Mouse (Mus musculus): ENCODE measurements around the gene Lima1.
A peak's percentile ranks its signal among the peaks of the same experiment; 100 is the strongest.

Gene Lima1

DNA sequence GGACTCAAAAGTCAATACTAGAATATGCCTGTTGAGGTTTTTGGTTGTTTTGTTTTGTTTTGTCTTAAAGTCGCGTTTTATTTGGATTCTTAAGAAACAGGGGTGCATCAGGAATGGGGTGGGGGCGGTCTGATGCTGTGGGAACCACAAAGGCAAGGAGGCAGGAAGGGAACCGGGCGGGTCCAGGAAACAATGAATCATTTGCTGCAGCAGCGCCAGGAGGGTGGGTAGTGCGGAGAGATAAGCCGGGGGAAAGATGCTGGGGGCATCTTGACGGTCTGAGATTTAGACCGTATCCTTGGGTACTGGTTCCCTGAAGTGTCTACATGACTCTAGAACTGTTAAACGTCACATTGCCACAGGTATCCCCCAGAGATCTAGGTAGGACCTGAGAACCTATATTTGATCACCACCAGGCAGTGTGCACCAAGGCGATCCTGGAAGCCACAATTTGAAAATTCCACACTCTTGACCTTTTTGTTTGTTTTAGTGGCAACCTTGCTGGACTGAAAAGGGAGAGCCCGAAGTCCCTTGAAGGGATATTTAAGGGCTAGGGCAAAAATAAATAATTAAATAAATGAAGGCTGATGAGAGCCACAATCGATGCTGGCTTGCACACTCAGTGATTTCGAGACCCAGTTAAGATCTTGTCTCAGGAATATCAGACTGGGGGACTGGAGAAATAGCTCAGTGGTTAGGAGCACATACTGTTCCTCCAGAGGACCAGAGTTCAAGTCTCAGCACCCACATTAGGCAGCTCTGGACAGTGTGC lies 8.6 kb downstream of the Lima1 start:
- no peak for DNase-seq

DNA sequence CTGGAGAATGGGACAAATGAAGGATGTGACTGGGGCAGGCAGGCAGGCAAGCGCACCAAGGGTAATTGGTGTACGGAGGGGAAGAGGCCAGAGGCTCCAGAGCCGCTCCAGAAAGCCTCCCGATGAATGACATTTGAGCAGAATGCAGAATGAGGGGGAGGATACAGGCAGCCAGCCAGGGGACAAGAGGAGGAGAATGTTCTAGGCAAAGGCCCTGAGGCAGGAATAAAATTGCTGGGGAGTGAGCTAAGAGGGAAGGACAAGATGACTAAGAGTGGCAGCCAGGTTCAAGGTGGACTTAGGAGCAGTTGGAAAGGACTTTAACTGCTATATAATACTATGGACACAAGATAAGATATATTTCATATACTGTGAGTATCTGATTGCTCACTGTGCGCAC lies 9.3 kb downstream of the Lima1 start:
- peak; percentile 12 for DNase-seq

DNA sequence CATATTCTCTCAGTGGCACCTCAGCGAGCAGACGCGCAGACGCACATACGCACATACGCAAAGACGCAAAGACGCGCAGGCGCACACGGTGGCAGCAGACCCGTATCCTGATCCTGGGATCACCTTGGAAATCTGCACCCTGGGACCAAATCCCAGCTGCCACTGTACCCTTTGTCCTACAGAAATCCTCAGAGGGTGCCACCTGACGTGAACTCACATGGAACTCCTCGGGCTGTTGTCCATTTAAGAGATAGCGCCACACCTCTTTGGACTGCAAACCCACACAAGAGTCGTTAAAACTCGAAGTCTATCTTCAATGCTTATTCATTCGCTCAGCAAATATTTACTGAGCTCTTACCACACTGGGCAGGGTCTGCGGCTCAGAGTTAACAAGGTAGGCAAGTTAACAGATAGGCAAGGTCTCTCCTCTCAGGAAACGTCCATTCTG lies 9.7 kb downstream of the Lima1 start:
- no peak for DNase-seq

DNA sequence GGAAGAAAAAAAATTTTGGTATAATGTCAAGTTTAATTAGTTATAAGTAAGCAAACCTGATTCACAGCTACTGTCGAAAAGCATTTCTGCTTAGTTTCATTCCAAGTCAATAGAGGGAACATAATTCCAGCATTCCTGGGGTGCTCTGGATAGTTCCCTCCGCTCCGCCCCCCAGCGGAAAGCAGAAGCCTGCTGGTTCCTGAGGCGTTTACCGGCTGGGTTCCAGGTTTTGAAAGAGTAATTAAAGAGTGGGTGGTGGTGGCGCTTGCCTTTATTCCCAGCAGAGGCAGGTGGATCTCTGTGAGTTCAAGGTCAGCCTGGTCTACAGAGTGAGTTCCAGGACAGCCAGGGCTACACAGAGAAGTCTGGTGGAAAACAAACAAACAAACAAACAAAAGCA lies 10.2 kb downstream of the Lima1 start:
- no peak for DNase-seq

DNA sequence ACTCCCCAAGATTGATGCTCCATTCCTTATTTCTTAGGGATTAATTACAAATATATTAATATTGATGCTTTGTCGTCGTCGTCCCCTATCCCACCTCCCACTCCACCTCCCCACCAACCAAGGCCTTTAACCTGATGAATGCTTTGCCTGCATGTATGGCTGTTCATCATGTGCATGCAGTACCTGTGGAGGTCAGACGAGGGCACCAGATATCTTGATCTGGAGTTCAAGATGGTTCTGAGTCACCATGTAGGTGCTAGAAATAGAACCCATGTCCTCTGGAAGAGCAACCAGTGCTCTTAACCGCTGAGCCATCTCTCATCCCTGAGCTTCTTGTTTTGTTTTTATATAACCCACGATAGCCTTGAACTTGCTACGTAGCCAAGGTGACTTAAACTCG lies 11.5 kb downstream of the Lima1 start:
- DNase-seq = no peak

DNA sequence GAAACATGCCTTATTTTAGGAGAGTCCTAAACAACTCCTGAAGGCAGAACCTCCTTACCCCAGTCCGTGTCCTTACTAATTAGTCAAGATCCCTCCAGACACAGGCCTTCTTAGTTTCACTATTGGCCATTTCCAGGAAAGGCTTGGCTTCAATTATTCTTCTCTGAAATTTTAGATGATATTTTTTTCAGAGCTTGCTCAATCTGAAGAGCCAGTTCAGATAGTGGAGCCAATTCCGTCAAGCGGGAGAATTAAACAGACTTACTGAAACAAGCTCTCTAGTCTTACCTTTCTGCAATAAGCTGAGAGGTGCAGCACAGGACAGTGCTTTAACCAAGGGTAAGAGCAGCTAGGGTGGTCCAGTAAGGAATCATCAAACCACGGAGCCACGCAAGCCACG lies 11.9 kb downstream of the Lima1 start:
- no peak for DNase-seq

DNA sequence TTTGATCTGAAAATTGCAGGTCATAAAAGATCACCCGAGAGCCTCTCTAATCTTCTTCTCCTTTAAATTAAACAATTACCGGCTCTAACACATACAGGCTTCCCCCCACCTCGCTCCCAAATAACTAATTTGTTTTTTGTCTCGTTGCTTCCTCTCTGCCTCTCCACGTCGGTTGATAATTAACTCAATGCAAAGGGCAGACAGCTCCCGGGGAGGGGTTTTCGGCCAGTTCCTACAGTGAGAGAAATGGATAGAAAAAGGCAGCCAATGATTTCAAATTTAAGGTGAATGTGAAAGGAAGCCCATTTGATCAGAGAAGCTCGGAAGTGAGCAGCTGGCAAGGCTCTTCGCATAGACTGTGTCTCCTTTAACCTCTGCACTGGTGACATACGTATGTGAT lies 12.8 kb downstream of the Lima1 start:
- DNase-seq = no peak

DNA sequence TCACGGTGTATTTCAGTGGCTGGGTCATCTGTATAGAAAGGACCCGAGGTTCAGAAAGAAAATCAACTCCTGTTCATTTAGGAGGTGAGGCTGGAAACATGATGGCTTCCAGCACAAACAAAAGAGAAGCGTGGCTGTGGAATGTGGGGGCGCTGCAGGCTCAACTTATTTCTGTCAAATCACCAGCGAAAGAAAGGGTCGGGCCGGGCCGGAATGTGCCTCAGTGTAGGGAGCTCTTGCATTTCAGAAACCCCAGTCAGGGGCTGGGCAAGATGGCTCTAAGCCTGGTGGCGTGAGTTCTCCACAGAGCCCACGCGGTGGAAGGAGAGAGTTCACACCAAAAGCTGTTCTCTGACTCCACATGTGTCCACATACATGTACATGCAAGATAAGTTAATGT lies 13.3 kb downstream of the Lima1 start:
- no peak for DNase-seq

DNA sequence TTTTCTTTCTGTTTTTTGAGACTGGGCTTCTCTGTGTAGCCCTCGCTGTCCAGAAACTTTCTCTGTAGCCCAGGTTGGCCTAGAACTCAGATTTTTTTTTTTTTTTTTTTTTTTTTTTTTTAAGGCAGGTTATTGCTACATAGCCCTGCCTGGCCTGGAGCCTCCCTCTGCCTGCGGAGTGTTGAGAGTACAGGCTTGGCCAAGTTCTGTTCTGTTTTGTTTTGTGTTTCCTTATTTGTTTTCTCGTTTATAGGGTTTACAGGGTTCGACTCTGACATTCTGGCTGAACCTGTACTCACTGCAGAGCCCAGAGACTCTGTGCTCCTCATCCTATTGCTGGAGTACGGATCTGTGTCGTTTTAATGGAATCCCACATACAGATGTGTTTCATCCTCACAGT lies 13.7 kb downstream of the Lima1 start:
- no peak for DNase-seq

DNA sequence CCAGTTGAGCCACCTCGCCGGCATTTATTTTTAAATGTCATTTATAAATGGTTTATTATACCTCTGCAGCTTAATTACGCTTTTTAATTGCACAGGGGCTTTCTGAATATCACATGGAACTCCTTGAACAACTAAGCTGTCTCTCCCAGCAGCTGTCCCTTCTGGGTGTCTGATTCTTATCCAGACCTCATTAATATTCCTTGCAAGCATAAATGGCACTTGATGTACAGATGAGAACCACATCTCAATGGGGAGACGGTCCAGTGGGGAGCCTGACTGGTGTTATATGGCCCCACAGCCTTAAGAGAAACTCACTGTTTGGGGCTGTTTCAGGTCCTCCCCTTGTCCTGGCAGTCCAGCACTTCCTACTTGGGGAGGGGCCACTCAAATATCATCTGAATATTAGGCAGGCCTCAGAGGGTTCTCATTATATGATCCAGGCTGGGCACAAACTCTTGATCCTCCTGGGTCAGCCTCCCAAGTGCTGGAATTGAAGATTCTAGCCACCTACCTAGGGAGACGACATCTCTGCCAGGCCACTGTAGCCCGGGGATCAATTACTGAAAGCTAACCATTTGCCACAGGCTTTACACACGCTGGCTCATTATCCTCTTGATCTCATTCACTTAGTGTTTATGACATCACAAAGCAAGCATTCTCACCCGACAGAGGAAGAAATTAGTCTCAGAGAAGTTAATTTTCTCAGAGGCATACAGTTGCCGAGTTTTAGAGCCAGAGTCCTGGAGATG lies 15.4 kb downstream of the Lima1 start:
- no peak for DNase-seq

DNA sequence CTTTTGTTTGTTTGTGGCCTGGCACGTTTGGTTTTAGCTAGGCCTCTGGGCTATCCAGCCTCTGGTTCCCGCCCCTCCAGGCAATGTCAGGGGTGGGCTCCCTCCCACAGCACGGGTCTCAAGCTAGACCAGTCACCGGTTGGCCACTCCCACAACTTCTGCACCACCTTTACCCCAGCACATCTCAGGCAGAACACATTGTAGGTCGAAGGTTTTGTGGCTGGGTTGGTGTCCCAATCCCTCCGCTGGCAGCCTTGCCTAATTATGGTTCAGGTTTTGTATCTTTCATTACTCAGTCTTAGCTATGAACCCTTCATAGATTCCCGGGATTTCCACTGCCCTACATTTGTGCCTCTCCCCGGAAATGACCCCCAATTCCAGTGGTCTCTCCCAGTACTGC lies 17.8 kb downstream of the Lima1 start:
- DNase-seq = no peak

DNA sequence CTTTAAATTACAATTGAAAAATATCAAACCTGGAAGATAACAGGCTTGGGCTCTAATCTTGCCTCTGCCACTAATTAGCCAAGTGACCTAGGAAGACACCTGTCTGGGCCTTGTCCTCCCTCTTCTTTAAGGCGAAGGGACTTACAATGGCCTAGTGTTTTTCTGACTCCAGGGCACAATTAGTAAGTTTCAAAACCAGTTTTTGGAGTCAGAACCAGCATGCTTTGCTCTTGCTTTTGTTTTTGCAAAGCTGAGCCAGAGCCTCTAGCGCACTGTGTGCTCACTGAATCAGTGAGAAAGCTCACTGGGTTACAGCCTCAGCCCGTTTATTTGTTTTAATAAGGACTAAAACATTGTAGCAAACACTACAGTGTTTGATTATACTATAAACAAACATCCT lies 20.1 kb downstream of the Lima1 start:
- no peak for DNase-seq

DNA sequence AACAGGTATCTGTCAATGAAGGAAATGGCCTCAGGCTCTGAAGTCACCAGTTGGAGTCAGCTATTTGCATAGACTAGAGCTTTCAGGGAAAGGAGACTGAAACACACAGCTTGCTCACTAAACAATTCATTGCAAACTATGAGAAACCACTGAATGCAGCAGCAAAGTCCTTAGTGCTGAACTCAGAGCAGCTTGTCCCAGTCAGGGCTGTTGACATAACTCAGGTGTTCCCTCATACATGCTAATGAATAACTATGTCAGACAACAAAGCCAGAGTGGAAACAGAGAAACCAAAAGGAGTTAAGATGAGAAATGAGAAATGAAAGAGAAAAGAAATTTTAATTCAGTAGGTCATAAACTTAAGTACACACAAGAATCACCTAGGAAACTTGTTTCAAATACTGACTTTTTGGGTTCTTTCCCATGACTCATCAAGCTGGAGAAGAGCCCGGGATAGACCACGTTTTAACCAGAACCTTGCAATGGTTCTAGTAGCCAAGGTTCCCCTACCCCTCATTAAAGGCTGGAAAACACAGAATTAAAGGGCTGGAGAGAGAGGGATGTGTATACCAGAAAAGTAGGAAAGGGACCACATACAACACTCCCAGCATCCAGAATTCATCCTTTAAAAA lies 22.5 kb downstream of the Lima1 start:
- DNase-seq = no peak

DNA sequence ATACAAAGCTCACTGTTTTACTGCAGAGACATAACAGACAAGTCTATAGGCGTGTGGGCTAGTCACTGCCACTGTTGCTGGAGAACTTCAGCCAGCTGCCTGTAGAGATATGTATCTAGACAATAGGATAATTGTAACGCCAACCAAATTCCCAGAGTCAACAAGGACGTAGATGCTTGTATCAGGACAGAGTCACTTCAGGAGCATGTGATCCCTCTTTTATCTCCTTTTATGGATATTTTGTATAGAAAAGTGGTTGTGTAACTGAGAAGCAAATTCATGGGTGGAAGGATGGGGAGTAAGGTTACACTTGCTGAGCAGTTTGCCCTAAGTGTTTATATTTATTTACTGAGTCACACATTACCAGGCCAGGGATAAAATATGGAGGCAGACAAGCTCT lies 25.0 kb downstream of the Lima1 start:
- DNase-seq = no peak

DNA sequence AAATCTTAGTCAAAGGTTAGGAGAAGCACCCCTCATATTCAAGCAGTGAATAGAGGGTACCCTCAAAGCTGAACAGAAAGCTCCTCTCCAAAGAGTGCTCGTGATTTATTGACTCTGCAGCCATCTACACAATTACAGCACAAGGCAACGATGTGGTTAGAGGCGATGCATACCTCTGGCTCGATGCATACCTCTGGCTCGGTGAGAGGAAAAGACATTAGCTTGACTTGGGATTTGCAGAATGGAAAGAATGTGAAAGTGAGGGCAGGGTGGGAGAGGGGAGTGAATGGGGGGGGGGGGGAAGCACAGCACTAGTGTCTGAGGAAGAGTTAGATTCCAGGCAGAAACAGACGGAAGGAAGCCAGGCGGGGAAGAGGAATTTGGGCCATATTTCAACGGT lies 27.3 kb downstream of the Lima1 start:
- no peak for DNase-seq

DNA sequence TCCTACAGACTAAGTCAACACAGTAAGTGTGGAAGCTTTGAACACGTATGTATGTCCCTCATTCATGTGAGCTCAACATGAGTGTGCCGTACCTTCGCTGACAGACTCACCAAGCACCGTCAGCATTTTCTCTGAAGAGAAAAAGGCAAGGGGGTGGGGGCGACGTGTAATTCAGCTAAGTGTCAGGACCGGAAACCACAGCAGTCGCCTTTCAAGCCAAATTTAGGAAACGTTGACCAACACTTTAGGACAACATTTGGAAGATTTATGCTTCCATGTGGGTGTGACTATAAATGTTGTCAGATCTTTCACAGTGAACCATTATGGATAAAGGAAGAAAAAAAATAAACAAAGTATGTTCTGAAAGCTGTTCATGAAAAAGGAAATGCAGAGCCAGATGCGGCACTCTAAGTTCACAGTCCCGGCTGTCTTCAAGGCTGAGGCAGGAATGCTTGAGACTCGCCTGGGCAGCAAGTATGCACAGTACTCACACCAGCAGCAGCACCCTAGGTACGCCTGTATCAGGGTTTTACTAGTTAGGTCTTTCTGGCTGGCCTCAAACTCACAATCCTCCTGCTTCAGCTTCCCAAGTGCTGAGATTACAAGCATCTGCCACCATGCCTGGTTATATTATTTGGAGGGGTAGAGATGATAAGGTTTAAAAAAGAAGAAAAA lies 27.9 kb downstream of the Lima1 start:
- DNase-seq = no peak

DNA sequence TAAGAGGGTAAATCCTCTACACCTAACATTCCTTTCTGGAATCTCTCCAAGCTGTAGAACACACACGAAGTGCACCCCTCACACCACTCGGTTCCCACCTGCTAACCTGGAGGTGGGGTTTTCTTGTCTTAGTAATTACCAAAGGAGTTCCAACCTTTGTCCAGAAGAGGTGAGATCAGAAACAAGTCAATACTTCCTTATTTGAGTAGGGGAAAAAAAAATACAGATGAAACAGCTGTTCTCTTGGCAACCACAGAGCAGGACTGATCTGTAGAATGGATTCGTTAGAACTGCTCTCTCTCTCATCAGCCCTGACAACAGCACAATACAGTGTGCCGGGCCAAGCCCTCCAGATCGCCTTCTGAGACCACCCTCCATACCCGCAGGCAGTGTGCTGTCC lies 28.6 kb downstream of the Lima1 start:
- no peak for DNase-seq

DNA sequence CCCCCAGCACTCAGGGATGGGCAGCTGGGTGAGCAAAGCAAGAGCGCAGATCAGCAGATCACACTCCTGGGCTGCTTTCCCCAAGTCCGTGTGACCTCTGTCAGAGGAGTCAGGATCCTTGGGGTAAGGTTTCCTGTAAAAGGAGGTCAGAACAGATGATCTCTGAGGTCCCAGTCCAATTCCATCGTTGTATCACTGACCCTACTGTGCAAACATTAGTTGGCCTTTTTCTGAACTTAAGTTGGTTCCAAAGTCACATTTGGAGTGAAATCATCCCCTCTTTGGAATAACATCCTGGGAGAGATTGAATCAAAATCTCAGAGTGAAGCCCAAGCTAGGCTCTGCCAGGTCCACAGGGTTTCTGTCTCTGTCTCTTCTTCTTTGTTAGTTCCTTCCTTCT lies 31.4 kb downstream of the Lima1 start:
- DNase-seq = no peak

DNA sequence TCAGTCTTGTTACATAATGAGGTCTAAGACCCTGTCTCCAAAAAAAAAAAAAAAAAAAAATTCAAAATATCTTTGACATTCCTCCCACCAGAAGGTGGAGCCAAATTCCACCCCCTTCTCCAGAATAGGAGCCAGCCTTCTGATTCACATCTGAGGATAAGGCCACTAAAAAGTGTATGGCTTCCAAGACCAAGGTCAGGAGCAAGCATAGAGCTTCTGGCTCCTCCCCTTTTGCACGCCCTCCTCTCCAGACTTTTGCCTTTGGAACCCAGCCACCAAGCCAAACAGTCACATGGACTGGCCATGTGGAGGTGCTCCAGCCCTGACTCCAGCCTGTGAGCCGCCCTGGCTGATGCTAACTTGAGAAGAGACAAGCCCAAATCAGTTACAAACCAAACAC lies 35.3 kb downstream of the Lima1 start:
- no peak for DNase-seq

DNA sequence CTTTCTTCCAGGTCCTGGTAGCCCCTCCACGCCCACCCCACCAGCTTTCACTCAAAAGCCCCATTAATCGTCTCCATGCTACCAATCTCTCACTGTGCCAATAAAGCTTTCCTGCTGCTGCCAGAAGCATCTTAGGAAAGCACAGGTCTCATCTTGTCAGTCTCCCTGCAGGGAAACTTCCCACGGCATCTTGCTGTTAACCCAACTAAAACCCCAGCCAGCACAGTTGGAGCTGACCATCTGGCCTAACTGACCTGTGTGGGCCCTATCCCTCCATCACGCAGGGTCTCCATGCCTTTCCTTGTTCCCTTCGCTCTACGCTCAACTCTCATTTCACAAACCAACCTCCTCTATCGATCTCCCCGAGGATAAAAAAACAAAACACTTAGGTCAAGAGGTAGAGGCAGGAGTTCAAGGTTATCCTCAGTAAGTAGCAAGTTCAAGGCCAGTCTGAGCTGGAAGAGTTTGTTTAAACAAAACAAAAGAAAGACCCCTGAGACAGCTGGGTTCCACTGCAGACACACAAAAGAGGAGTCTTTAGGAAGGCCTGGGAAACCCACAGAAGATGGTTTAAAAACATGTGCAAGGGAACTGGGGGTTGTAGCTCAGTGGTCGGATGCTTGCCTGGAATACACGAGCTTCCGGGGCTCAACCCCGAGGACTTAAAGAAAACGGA lies 36.0 kb downstream of the Lima1 start:
- DNase-seq = no peak

DNA sequence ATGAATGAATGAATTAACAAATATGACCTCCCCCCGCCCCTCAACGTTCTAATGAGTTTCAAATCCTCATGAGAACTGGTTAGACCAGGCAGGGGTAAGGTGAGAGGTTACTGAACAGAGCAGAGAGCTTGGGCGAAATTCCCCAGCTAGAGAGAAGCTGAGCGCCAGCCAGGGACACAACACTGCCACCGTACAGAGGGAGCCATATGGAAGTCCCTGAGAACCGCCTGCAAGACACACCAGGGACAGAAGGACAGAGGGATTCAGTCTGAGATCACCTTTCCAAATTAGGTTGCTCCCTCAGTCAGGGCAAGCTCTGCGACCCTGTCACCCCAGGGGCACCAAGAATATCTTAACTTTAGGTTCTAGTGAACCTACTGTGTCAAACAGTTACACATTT lies 37.7 kb downstream of the Lima1 start:
- no peak for DNase-seq

DNA sequence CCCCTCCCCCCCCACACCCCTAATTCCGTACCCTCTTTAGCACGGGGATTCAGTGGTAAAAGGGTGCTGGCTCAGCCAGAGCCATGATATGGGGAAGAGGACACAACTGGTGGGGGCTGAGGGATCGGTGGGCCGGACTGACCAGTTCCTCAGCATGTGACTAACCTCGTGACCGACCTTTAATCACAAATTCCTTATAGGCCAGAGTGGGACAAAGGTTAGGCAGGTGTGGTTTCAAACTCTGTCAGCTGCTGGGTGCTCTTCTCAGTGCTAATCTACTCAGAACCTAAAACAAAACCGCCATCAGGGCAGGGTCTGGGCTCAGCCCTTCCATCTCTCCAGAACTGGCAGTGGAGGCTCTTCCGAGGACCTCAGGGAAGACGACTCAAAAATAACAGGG lies 40.1 kb downstream of the Lima1 start:
- DNase-seq = no peak

DNA sequence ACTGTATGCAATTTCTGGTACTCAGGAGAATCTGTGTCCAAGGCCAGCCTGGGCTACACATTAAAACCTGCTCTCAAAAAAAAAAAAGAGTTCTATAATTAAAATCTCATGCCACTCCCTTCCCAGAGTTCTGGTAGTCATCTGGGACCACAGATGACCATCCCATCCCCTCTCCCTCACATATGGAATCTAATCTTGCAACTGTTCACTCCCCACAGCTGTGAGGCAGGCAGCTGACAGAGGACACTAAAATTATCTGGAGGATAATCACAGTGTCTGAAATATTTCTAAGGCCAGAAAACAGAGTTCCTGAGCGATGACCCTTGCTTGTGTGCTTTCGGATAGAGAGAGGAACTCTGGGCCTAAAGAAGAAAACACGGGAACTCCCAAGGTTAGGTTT lies 40.6 kb downstream of the Lima1 start:
- DNase-seq = no peak
